Mouse (Mus musculus) ES-E14 (cell line): ENCODE results near the gene Vps33b. TPM values are rescaled to one million over a fixed set of nuclear protein-coding genes. Genes with fewer than 3 reads are reported as not detected.
"Not testable (repeated sequence)": the region's sequence is repeated elsewhere in the genome, so short reads cannot be mapped to it uniquely, and the experiment has no call there.

Experiments
- DNase-seq: peaks from one replicate; pipeline ENCODE4 v3.0.0-alpha.2; 2013; ENCODE audit warnings: low read depth, low spot score
- H3K27ac ChIP-seq: 2 replicates; pipeline ENCODE4 v1.5.1; 2012; ENCODE audit warnings: low read depth, mild to moderate bottlenecking, low read length, moderate library complexity, mixed read lengths; ENCODE audit not compliant: poor library complexity, insufficient read depth, severe bottlenecking
- H3K36me3 ChIP-seq: 2 replicates; pipeline ENCODE4 v1.6.1; 2012; ENCODE audit warnings: mild to moderate bottlenecking, low read length, moderate library complexity, mixed read lengths; ENCODE audit not compliant: control insufficient read depth, poor library complexity, insufficient read depth, severe bottlenecking
- H3K4me1 ChIP-seq, 2 experiments: fragments of 150-350 bp in 1 of 2; sonication (generic) in 1 of 2; 2 replicates each; pipeline ENCODE4 v1.6.1; 2012; ENCODE audit warnings: low read length in 2 of 2, mild to moderate bottlenecking in 1 of 2, mixed read lengths in 1 of 2; ENCODE audit not compliant: control insufficient read depth in 2 of 2, insufficient read depth in 2 of 2, poor library complexity in 1 of 2
- H3K4me3 ChIP-seq, 2 experiments: fragments of 150-350 bp in 1 of 2; sonication (generic) in 1 of 2; 2 replicates each; pipeline ENCODE4 v1.5.1; 2012; ENCODE audit warnings: low read length in 2 of 2, low read depth in 1 of 2, mild to moderate bottlenecking in 1 of 2, mixed read lengths in 1 of 2; ENCODE audit not compliant: insufficient read depth in 1 of 2, poor library complexity in 1 of 2, severe bottlenecking in 1 of 2
- H3K9ac ChIP-seq: 2 replicates; pipeline ENCODE4 v1.6.1; 2012; ENCODE audit warnings: low read depth, mild to moderate bottlenecking, low read length, mixed read lengths; ENCODE audit not compliant: poor library complexity, insufficient read depth, severe bottlenecking
- H3K9me3 ChIP-seq: fragments of 150-350 bp; sonication (generic); 2 replicates; pipeline ENCODE4 v1.6.1; 2012; ENCODE audit warnings: low read depth, mild to moderate bottlenecking, low read length; ENCODE audit not compliant: control insufficient read depth, insufficient read depth
- CHD2 ChIP-seq: IDR thresholded peaks from 2 replicates; pipeline ENCODE4 v1.6.1; 2014; ENCODE audit warnings: mild to moderate bottlenecking, low read depth, low read length, inconsistent platforms
- HCFC1 ChIP-seq: IDR thresholded peaks from 2 replicates; pipeline ENCODE4 v1.6.1; 2012; ENCODE audit warnings: low read length, inconsistent platforms, borderline replicate concordance; ENCODE audit not compliant: insufficient read depth
- MAFK ChIP-seq: IDR thresholded peaks from 2 replicates; pipeline ENCODE4 v1.6.1; 2014; ENCODE audit warnings: mild to moderate bottlenecking, low read depth, low read length, inconsistent platforms; ENCODE audit not compliant: insufficient read depth
- ZC3H11A ChIP-seq: IDR thresholded peaks from 2 replicates; pipeline ENCODE4 v1.6.1; 2012; ENCODE audit warnings: low read depth, mild to moderate bottlenecking, inconsistent platforms, low read length, borderline replicate concordance
- ZNF384 ChIP-seq: IDR thresholded peaks from 2 replicates; pipeline ENCODE4 v1.6.1; 2012; ENCODE audit warnings: low read depth, low read length, inconsistent platforms
- in situ Hi-C, 2 experiments: fragments of 600-800 bp; cut with MboI; formaldehyde crosslinking; loops; one replicate each; pipeline ENCODE4 v1.15.1; 2025; ENCODE audit warnings: low sequenced_read_pairs in 2 of 2, inconsistent platforms in 1 of 2; ENCODE audit not compliant: unreplicated experiment in 2 of 2
- total RNA-seq: library from RNA; depleted of rRNA; stranded (reverse); fragments of 300-350 nt; gene quantifications from 2 replicates; pipeline ENCODE4 v1.2.3, GENCODE M21; 2012

Gene Vps33b
- total RNA-seq, 1 experiment = 21.1 TPM

GRCm38 (mm10) chr7:80319846-80320496 is 50.5 kb downstream of the Vps33b start:
- Histone ChIP-seq H3K4me3 (peak overlapping the region; percentile 31 to 52; a peak in 3 of 4 replicates), H3K9me3 (no peaks in the 10 kb centered on the region), H3K9ac (0 out of 2 replicates have a peak overlapping the region, but pooled peaks have one; percentile 19), H3K4me1 (peaks cover 2 to 3% of the 10 kb centered on the region in 2 experiments; a peak in 2 of 4 replicates), H3K27ac (no peak overlapping the region), H3K36me3 (peaks cover 19% of the 10 kb centered on the region)
- TF ChIP-seq CHD2 (no peak), ZC3H11A (no peak), ZNF384 (no peak), HCFC1 (no peak), MAFK (no peak)
- in situ Hi-C loops = loop anchor here in 1 of 2 experiments (25.0 kb wide), 1 partner anchor 633 kb away; no protein-coding TSS in a partner anchor
- no peak for DNase-seq

GRCm38 (mm10) chr7:80323336-80323735 is 53.9 kb downstream of the Vps33b start:
- peak overlapping the region; percentile 66 to 97 for H3K4me3 ChIP-seq
- no peak for DNase-seq
- peak overlapping the region; percentile 98; the same call in 1 of the 2 replicates for H3K9ac ChIP-seq
- peaks cover 2 to 9% of the 10 kb centered on the region in 2 experiments; a peak in 2 of 4 replicates for H3K4me1 ChIP-seq
- peaks cover 14% of the 10 kb centered on the region for H3K36me3 ChIP-seq
- in situ Hi-C loops = loop anchor here in 1 of 2 experiments (25.0 kb wide), 1 partner anchor 636 kb away; no protein-coding TSS in a partner anchor
- H3K27ac ChIP-seq = no peak overlapping the region
- no peaks in the 10 kb centered on the region for H3K9me3 ChIP-seq
- no peak for TF ChIP-seq ZC3H11A
- no peak for TF ChIP-seq HCFC1
- no peak for TF ChIP-seq MAFK
- no peak for TF ChIP-seq CHD2
- TF ChIP-seq ZNF384 = no peak

GRCm38 (mm10) chr7:80324043-80324815 is 54.8 kb downstream of the Vps33b start, which contains the start of gene Rccd1:
Rccd1 (minus strand) TSS chr7:80324454.
- DNase-seq = peak; percentile 92
- Histone ChIP-seq H3K4me3 (peak within 1 kb of the TSS; percentile 66 to 97), H3K36me3 (peaks cover 15% of the 10 kb centered on the region), H3K4me1 (peaks cover 2 to 7% of the 10 kb centered on the region in 2 experiments; a peak in 2 of 4 replicates), H3K9ac (peak within 1 kb of the TSS; percentile 98), H3K27ac (peak within 1 kb of the TSS; percentile 93), H3K9me3 (no peaks in the 10 kb centered on the region)
- in situ Hi-C loops = loop anchor here in 1 of 2 experiments (25.0 kb wide), 1 partner anchor 637 kb away; no protein-coding TSS in a partner anchor
- TF ChIP-seq MAFK (no peak), CHD2 (peak; percentile 91), ZC3H11A (no peak), ZNF384 (peak; percentile 76), HCFC1 (no peak; the same call in 1 of the 2 replicates)

- H3K9ac ChIP-seq, DNase-seq, H3K4me3 ChIP-seq, H3K4me1 ChIP-seq, H3K9me3 ChIP-seq, H3K27ac ChIP-seq: not testable (repeated sequence)
- in situ Hi-C loops = loop anchor here in 1 of 2 experiments (25.0 kb wide), 1 partner anchor 637 kb away; no protein-coding TSS in a partner anchor
- peaks cover 17% of the 10 kb centered on the region for H3K36me3 ChIP-seq
- TF ChIP-seq ZNF384 = peak; percentile 61; the same call in 1 of the 2 replicates
Measured at GRCm38 (mm10) chr7:80324816-80325119, 55.3 kb downstream of the Vps33b start.
